ENCODE assay signal across 8 mouse cellular contexts in the genomic region with DNA sequence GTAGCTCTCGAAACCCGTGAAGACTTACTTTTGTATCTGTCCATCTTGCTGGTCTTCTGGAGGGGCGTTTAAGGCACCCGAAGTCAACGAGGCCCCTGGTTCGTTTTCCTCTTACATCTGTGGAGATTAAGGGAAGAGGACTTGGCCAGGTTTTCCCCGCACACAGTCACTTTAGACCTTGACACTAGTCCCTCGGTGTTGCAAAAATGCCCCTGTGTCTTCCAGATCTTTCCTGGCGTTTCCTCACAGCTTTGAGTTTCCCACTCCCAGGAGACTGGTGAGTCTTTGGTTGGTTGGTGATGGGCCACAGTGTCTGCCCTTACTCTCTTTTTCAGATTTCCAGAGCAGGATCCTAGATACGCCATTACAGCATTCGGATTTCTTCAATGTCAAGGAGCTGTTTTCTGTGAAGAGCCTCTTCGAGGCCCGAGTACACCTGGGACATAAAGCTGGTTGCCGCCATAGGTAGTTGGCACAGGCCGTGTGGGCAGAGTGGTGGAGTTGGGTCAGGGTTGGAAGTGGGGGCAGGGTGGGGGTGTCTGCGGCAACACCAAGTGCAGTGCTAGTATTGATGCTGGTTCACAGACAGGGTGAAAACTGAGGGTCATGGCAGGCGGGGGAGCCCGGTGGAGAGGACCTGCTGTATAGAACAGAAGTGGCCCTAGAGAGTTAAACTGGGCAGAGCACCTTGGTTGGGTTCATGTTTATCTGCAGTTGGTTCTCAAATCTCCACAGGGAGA. TPM values are rescaled to one million over a fixed set of nuclear protein-coding genes. Genes with fewer than 3 reads are reported as not detected.
DNase-seq lines count a peak whose midpoint lies in the region; ATAC-seq and TF ChIP-seq lines count a peak whose summit lies in the region.

No protein-coding gene starts in this region.

- no peak for TF ChIP-seq CTCF in cerebellum, adult 2 months (IDR thresholded peaks at IDR 0.05; ENCODE audit: borderline replicate concordance, insufficient read depth, low read depth, low read length)
- no peak for TF ChIP-seq CTCF in spleen, adult 2 months (IDR thresholded peaks at IDR 0.05; ENCODE audit: extremely low read depth, insufficient read depth, insufficient read length, insufficient replicate concordance)
- no peak for TF ChIP-seq CTCF in intestine, postnatal 0 days (IDR thresholded peaks at IDR 0.05; ENCODE audit: low read depth)
- TF ChIP-seq CTCF in small intestine, adult 2 months (IDR thresholded peaks at IDR 0.05; ENCODE audit: extremely low read depth, insufficient read length, insufficient replicate concordance, low read depth, low read length), result no peak

- H3K36me3 ChIP-seq in spleen, adult 2 months (ENCODE audit: control insufficient read depth, insufficient read depth, low read length), result peaks cover 8% of the 10 kb centered on the region
- peaks cover 23% of the 10 kb centered on the region; the same call in 1 of the 2 replicates for H3K36me3 ChIP-seq in intestine, postnatal 0 days (ENCODE audit: control insufficient read depth, insufficient read depth)
- H3K36me3 ChIP-seq in small intestine, adult 2 months (ENCODE audit: control insufficient read depth, insufficient read depth, low read length), result peaks cover 13% of the 10 kb centered on the region

- no peaks in the 10 kb centered on the region for H3K9me3 ChIP-seq in intestine, postnatal 0 days (ENCODE audit: control insufficient read depth)

- TF ChIP-seq POLR2A in cerebellum, adult 2 months (IDR thresholded peaks at IDR 0.05; ENCODE audit: borderline replicate concordance, insufficient read depth, low read length), result no peak
- no peak for TF ChIP-seq POLR2A in spleen, adult 2 months (IDR thresholded peaks at IDR 0.05; ENCODE audit: low read depth, low read length)
- no peak for TF ChIP-seq POLR2A in small intestine, adult 2 months (IDR thresholded peaks at IDR 0.05; ENCODE audit: low read depth, low read length)

- peak overlapping the region; percentile 67 for H3K9ac ChIP-seq in intestine, postnatal 0 days (ENCODE audit: low read depth, low read length)

- ATAC-seq in cerebellum, adult (ENCODE audit: insufficient number of reproducible peaks, low FRiP score, low TSS enrichment), result no peak
- no peak for ATAC-seq in intestine, postnatal 0 days

- H3K27ac ChIP-seq in cerebellum, adult 2 months (ENCODE audit: insufficient read depth, low read length), result peak overlapping the region; percentile 36; the same call in 1 of the 2 replicates
- H3K27ac ChIP-seq in spleen, adult 2 months (ENCODE audit: insufficient read depth, low read length), result no peak overlapping the region
- no peak overlapping the region for H3K27ac ChIP-seq in intestine, postnatal 0 days (ENCODE audit: low read depth, low read length)
- H3K27ac ChIP-seq in small intestine, adult 2 months (ENCODE audit: insufficient read depth, low read depth, low read length), result no peak overlapping the region

- peak overlapping the region; percentile 76 for H3K4me2 ChIP-seq in intestine, postnatal 0 days (replicated peaks; ENCODE audit: low read depth)

- H3K4me1 ChIP-seq in cerebellum, adult 2 months (ENCODE audit: control insufficient read depth, insufficient read depth, low read length), result peaks cover 3% of the 10 kb centered on the region
- H3K4me1 ChIP-seq in spleen, adult 2 months (ENCODE audit: control insufficient read depth, insufficient read depth, insufficient read length), result peaks cover 6% of the 10 kb centered on the region; the same call in 1 of the 2 replicates
- peaks cover 8% of the 10 kb centered on the region; the same call in 1 of the 2 replicates for H3K4me1 ChIP-seq in intestine, postnatal 0 days (replicated peaks; ENCODE audit: control insufficient read depth, insufficient read depth, low read length)
- H3K4me1 ChIP-seq in small intestine, adult 2 months (ENCODE audit: control insufficient read depth, insufficient read depth, insufficient read length, low read length), result peaks cover 14% of the 10 kb centered on the region

- H3K27me3 ChIP-seq in cerebellum, adult 2 months (ENCODE audit: control insufficient read depth, insufficient read depth, low read length), result no peaks in the 10 kb centered on the region
- no peaks in the 10 kb centered on the region for H3K27me3 ChIP-seq in spleen, adult 2 months (ENCODE audit: control insufficient read depth, insufficient read depth, low read length)
- peaks cover 6% of the 10 kb centered on the region; the same call in 1 of the 2 replicates for H3K27me3 ChIP-seq in intestine, postnatal 0 days (replicated peaks; ENCODE audit: control insufficient read depth, insufficient read depth, low read length)
- no peaks in the 10 kb centered on the region for H3K27me3 ChIP-seq in small intestine, adult 2 months (ENCODE audit: control insufficient read depth, insufficient read depth, low read length)

- DNase-seq in cerebellum, adult 2 months, result no peak
- no peak for DNase-seq in spleen, adult 2 months (ENCODE audit: low read depth in 1 of 2, low spot score in 2 of 2)
- DNase-seq in spleen, adult 12 weeks (ENCODE audit: low spot score), result no peak
- no peak for DNase-seq in gastrocnemius, postnatal 4 days (ENCODE audit: low spot score in 2 of 2)
- no peak for DNase-seq in cerebellum, postnatal 36 days

- peak overlapping the region; percentile 62 for H3K4me3 ChIP-seq in cerebellum, adult 2 months (replicated peaks; ENCODE audit: insufficient read depth, low read depth, low read length)
- peak overlapping the region; percentile 83 for H3K4me3 ChIP-seq in spleen, adult 2 months (ENCODE audit: extremely low read depth, insufficient read depth, insufficient read length)
- H3K4me3 ChIP-seq in intestine, postnatal 0 days (ENCODE audit: low read depth, low read length), result peak overlapping the region; percentile 74
- peak overlapping the region; percentile 88 for H3K4me3 ChIP-seq in small intestine, adult 2 months (ENCODE audit: low read depth, low read length)

- 44% methylated on average over 18 of the region's 18 CpGs for WGBS in cerebellum, adult 2 months
- 57% methylated on average over 18 of the region's 18 CpGs for WGBS in spleen, adult 2 months
- 51% methylated on average over 18 of the region's 18 CpGs for WGBS in intestine, postnatal 0 days
- 47% methylated on average over 18 of the region's 18 CpGs for WGBS in small intestine, adult 2 months

RNA-seq across cellular contexts. Expression of gene Mrps2, which starts 0.8 kb away (rescaled TPM):
- polyA plus RNA-seq in cerebellum, adult 2 months (2012; rRNA removed), result 43.2 and 44.5 TPM in 2 replicates
- polyA plus RNA-seq in spleen, adult 2 months (2012; rRNA removed), result 19.9 and 24.2 TPM in 2 replicates
- polyA plus RNA-seq in intestine, postnatal 0 days (2015; fragmentation: Nextera tagmentation; extraction: Ambion mirVana), result 24.5 and 25.1 TPM in 2 replicates
- 16.4 and 21.0 TPM in 2 replicates for polyA plus RNA-seq in small intestine, adult 2 months (2012; rRNA removed)
- 10 to 100 TPM; 35.6 to 39.2 TPM for total RNA-seq in gastrocnemius, postnatal 4 days (2021)

RNA-seq across cellular contexts. Expression of gene 1700007K13Rik, which starts 2.5 kb away (rescaled TPM):
- polyA plus RNA-seq in cerebellum, adult 2 months (2012; rRNA removed), result 4.0 TPM in 2 replicates
- polyA plus RNA-seq in spleen, adult 2 months (2012; rRNA removed), result not detected in 2 replicates
- polyA plus RNA-seq in intestine, postnatal 0 days (2015; fragmentation: Nextera tagmentation; extraction: Ambion mirVana), result not detected in 2 replicates
- not detected in 2 replicates for polyA plus RNA-seq in small intestine, adult 2 months (2012; rRNA removed)
- under 1 TPM in 1 of 2 experiments, not detected in 1; 0.44 TPM for total RNA-seq in gastrocnemius, postnatal 4 days (2021)

RNA-seq across cellular contexts. Expression of gene Ppp1r26, which starts 22.1 kb away (rescaled TPM):
- polyA plus RNA-seq in cerebellum, adult 2 months (2012; rRNA removed), result 11.5 and 12.4 TPM in 2 replicates
- polyA plus RNA-seq in spleen, adult 2 months (2012; rRNA removed), result 0.39 and 0.81 TPM in 2 replicates
- polyA plus RNA-seq in intestine, postnatal 0 days (2015; fragmentation: Nextera tagmentation; extraction: Ambion mirVana), result 0.61 and 0.73 TPM in 2 replicates
- polyA plus RNA-seq in small intestine, adult 2 months (2012; rRNA removed), result 0.80 and 1.2 TPM in 2 replicates
- total RNA-seq in gastrocnemius, postnatal 4 days (2021), result 1 to 10 TPM; 5.7 to 7.9 TPM

RNA-seq across cellular contexts. Expression of gene Gbgt1, which starts 28.0 kb away (rescaled TPM):
- 1.1 and 1.5 TPM in 2 replicates for polyA plus RNA-seq in cerebellum, adult 2 months (2012; rRNA removed)
- polyA plus RNA-seq in spleen, adult 2 months (2012; rRNA removed), result 2.9 and 3.7 TPM in 2 replicates
- 1.1 and 1.6 TPM in 2 replicates for polyA plus RNA-seq in intestine, postnatal 0 days (2015; fragmentation: Nextera tagmentation; extraction: Ambion mirVana)
- polyA plus RNA-seq in small intestine, adult 2 months (2012; rRNA removed), result 4.7 and 4.8 TPM in 2 replicates
- 1 to 10 TPM; 3.0 to 5.1 TPM for total RNA-seq in gastrocnemius, postnatal 4 days (2021)

RNA-seq across cellular contexts. Expression of gene Gm10134, which starts 37.2 kb away (rescaled TPM):
- polyA plus RNA-seq in cerebellum, adult 2 months (2012; rRNA removed), result 0.48 TPM in 1 of 2 replicates, not detected in the other
- polyA plus RNA-seq in spleen, adult 2 months (2012; rRNA removed), result 0.46 TPM in 1 of 2 replicates, not detected in the other
- 6.0 and 8.7 TPM in 2 replicates for polyA plus RNA-seq in intestine, postnatal 0 days (2015; fragmentation: Nextera tagmentation; extraction: Ambion mirVana)
- polyA plus RNA-seq in small intestine, adult 2 months (2012; rRNA removed), result 0.57 TPM in 1 of 2 replicates, not detected in the other
- 1 to 10 TPM; 1.7 to 2.7 TPM for total RNA-seq in gastrocnemius, postnatal 4 days (2021)
